Mouse (Mus musculus): ENCODE results near the gene Ncoa6. TPM values are rescaled to one million over a fixed set of nuclear protein-coding genes. Genes with fewer than 3 reads are reported as not detected.

Gene Ncoa6
- polyA plus RNA-seq, 1 experiment from 2014 or later, result 27.7 TPM

DNA sequence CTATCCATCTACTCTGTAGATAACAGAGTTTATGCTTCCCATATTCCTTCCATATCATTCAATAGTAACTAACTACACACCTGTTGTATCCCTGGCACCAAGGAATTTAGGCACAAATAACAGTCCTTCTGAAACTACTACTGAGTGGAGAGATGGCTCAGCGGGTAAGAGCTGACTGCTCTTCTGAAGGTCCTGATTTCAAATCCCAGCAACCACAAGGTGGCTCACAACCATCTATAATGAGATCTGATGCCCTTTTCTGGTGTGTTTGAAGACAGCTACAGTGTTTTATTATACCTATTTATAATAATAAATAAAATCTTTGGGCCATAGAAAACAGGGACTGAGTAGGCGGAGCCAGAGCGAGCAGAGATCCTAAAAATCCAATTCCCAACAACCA lies 119.3 kb downstream of the Ncoa6 start:
- Histone ChIP-seq H3K9ac (replicated peaks; ENCODE audit: low read length) (no peak overlapping the region), H3K27me3 (ENCODE audit: control insufficient read depth, insufficient read depth, low read length) (no peaks in the 10 kb centered on the region)

GRCm38 (mm10) chr2:155346670-155347069 lies 127.0 kb downstream of the Ncoa6 start:
- WGBS, result 82% methylated on average over 1 of the region's 1 CpGs
- Histone ChIP-seq H3K4me3 (ENCODE audit: low read depth, low read length) (no peak overlapping the region), H3K4me1 (ENCODE audit: control insufficient read depth, insufficient read depth, low read length) (no peaks in the 10 kb centered on the region), H3K9ac (replicated peaks; ENCODE audit: low read length) (no peak overlapping the region), H3K27ac (replicated peaks; ENCODE audit: low read depth, low read length) (no peak overlapping the region), H3K9me3 (replicated peaks; ENCODE audit: control insufficient read depth, low read length) (no peaks in the 10 kb centered on the region), H3K36me3 (replicated peaks; ENCODE audit: control insufficient read depth, insufficient read depth, low read depth, low read length) (no peaks in the 10 kb centered on the region), H3K27me3 (ENCODE audit: control insufficient read depth, insufficient read depth, low read length) (no peaks in the 10 kb centered on the region), H3K4me2 (ENCODE audit: low read depth, low read length) (no peak overlapping the region)
- DNase-seq (ENCODE audit: low spot score) (no peak), ATAC-seq (replicated peaks; ENCODE audit: insufficient number of reproducible peaks, low FRiP score, low TSS enrichment, low read depth) (no peak)

More for the DNA sequence above, 119.3 kb downstream of the Ncoa6 start:
- no peaks in the 10 kb centered on the region for H3K36me3 ChIP-seq (replicated peaks; ENCODE audit: control insufficient read depth, insufficient read depth, low read depth, low read length)
- no peaks in the 10 kb centered on the region for H3K9me3 ChIP-seq (replicated peaks; ENCODE audit: control insufficient read depth, low read length)
- no peak overlapping the region for H3K4me3 ChIP-seq (ENCODE audit: low read depth, low read length)
- H3K27ac ChIP-seq (replicated peaks; ENCODE audit: low read depth, low read length), result no peak overlapping the region
- no peak overlapping the region for H3K4me2 ChIP-seq (ENCODE audit: low read depth, low read length)
- ATAC-seq (replicated peaks; ENCODE audit: insufficient number of reproducible peaks, low FRiP score, low TSS enrichment, low read depth) (no peak), DNase-seq (ENCODE audit: low spot score) (no peak)
- H3K4me1 ChIP-seq (ENCODE audit: control insufficient read depth, insufficient read depth, low read length), result no peaks in the 10 kb centered on the region; the same call in 1 of the 2 replicates
- 95% methylated on average over 3 of the region's 3 CpGs for WGBS

MicroRNAs within 50 kb of the gene (microRNA counts, 519-probe panel; counts per million panel counts)
- microRNA mmu-miR-695, result not detected

Small RNAs within 50 kb of the gene (microRNA-seq; reads per million reads assigned to microRNA genes)
- not detected for gene Mir695 (ENCODE audit: borderline number of aligned reads)

Other genes starting within 250 kb of the Ncoa6 start
- 515 and 533 TPM in 2 replicates for gene Dynlrb1, start 237.4 kb downstream of the Ncoa6 start, polyA plus RNA-seq (2014; fragmentation: Nextera tagmentation; extraction: Ambion mirVana)
- gene Map1lc3a, start 197.6 kb downstream of the Ncoa6 start, polyA plus RNA-seq (2014; fragmentation: Nextera tagmentation; extraction: Ambion mirVana), result 113 and 149 TPM in 2 replicates
- 58.4 and 60.2 TPM in 2 replicates for gene Pigu, start 116.5 kb downstream of the Ncoa6 start, polyA plus RNA-seq (2014; fragmentation: Nextera tagmentation; extraction: Ambion mirVana)
- 28.8 and 29.5 TPM in 2 replicates for gene Trp53inp2, start 92.8 kb downstream of the Ncoa6 start, polyA plus RNA-seq (2014; fragmentation: Nextera tagmentation; extraction: Ambion mirVana)
- gene Acss2, start 44.1 kb upstream of the Ncoa6 start, polyA plus RNA-seq (2014; fragmentation: Nextera tagmentation; extraction: Ambion mirVana), result 14.3 and 16.6 TPM in 2 replicates
- 3.1 and 4.3 TPM in 2 replicates for gene Ggt7, start 44.3 kb upstream of the Ncoa6 start, polyA plus RNA-seq (2014; fragmentation: Nextera tagmentation; extraction: Ambion mirVana)
- gene Gss, start 118.9 kb upstream of the Ncoa6 start, polyA plus RNA-seq (2014; fragmentation: Nextera tagmentation; extraction: Ambion mirVana), result 24.0 and 24.3 TPM in 2 replicates
- gene Myh7b, start 137.3 kb upstream of the Ncoa6 start, polyA plus RNA-seq (2014; fragmentation: Nextera tagmentation; extraction: Ambion mirVana), result 0.34 and 0.45 TPM in 2 replicates
- 143 and 148 TPM in 2 replicates for gene Trpc4ap, start 218.5 kb upstream of the Ncoa6 start, polyA plus RNA-seq (2014; fragmentation: Nextera tagmentation; extraction: Ambion mirVana)

All from embryonic facial prominence, embryonic 11.5 days (tissue).